Mouse (Mus musculus) sigmoid colon, adult 10 weeks (tissue): Measurements from ENCODE around the gene Efcab1. TPM values are rescaled to one million over a fixed set of nuclear protein-coding genes. Genes with fewer than 3 reads are reported as not detected.

Experiments
- polyA plus RNA-seq: library from polyadenylated mRNA; stranded (reverse); fragments of 350-450 nt; fragmentation: Illumina TruSeq; extraction: RNeasy Lipid Tissue Mini Kit (QIAGEN cat#74804); gene quantifications from one replicate; pipeline ENCODE4 v1.2.3, GENCODE M21; 2014; ENCODE audit warnings: low read depth, low replicate concordance

The Efcab1 gene
- polyA plus RNA-seq, result 2.6 TPM

GRCm38 (mm10) chr16:14906393-14907100 lies at the start of gene Efcab1:
Efcab1 (plus strand) TSS chr16:14906606.

